Comparison of ENCODE assay signal across 22 mouse cellular contexts in genomic region chr11:98914196-98914595, GRCm38 (mm10). TPM values are rescaled to one million over a fixed set of nuclear protein-coding genes. Genes with fewer than 3 reads are reported as not detected.
DNase-seq lines count a peak whose midpoint lies in the region; ATAC-seq and TF ChIP-seq lines count a peak whose summit lies in the region.
"Had no signal": no experiment of that assay in that cellular context is flagged by ENCODE, and none has a peak within 500 bp of the region (broad histone marks: within the 10 kb centered on the region; RNA-seq: fewer than 3 reads in every experiment).

No protein-coding gene starts in this region.

- TF ChIP-seq EP300 in stomach, postnatal 0 days (optimal IDR thresholded peaks at IDR 0.05) = no peak

- no peak for DNase-seq in intestine, embryonic 14.5 days (ENCODE audit: low spot score)
- DNase-seq in lung, postnatal 36 days = no peak
- DNase-seq in stomach, postnatal 0 days (ENCODE audit: low spot score) = no peak
- DNase-seq: adrenal gland, adult 2 months; adrenal gland, postnatal 25 days; cerebellum, adult 2 months; cerebellum, postnatal 10 days; heart, postnatal 4 days had no signal

- H3K9me3 ChIP-seq in intestine, embryonic 14.5 days (ENCODE audit: control insufficient read depth, low read length) = no peaks in the 10 kb centered on the region
- H3K9me3 ChIP-seq in intestine, embryonic 15.5 days = no peaks in the 10 kb centered on the region
- H3K9me3 ChIP-seq in lung, embryonic 16.5 days (ENCODE audit: control insufficient read depth, low read length) = no peaks in the 10 kb centered on the region
- no peaks in the 10 kb centered on the region for H3K9me3 ChIP-seq in stomach, embryonic 14.5 days (ENCODE audit: control insufficient read depth, low read depth, low read length)
- no peaks in the 10 kb centered on the region for H3K9me3 ChIP-seq in stomach, postnatal 0 days (ENCODE audit: control insufficient read depth, low read length)
- H3K9me3 ChIP-seq: embryonic facial prominence, embryonic 15.5 days; forebrain, embryonic 10.5 days; heart, embryonic 12.5 days; hindbrain, embryonic 12.5 days had no signal

- H3K27me3 ChIP-seq in intestine, embryonic 14.5 days (replicated peaks; ENCODE audit: control insufficient read depth, insufficient read depth, low read length) = no peaks in the 10 kb centered on the region
- H3K27me3 ChIP-seq in intestine, embryonic 15.5 days (replicated peaks) = no peaks in the 10 kb centered on the region
- no peaks in the 10 kb centered on the region for H3K27me3 ChIP-seq in lung, embryonic 16.5 days (ENCODE audit: control insufficient read depth, insufficient read depth, low read depth, low read length)
- H3K27me3 ChIP-seq in stomach, embryonic 14.5 days (ENCODE audit: control insufficient read depth, insufficient read depth, low read length) = no peaks in the 10 kb centered on the region
- H3K27me3 ChIP-seq in stomach, postnatal 0 days (ENCODE audit: control insufficient read depth, insufficient read depth, low read length) = no peaks in the 10 kb centered on the region
- H3K27me3 ChIP-seq: CH12.LX; embryonic facial prominence, embryonic 15.5 days; heart, embryonic 12.5 days; hindbrain, embryonic 12.5 days; Patski had no signal

- peaks cover 62% of the 10 kb centered on the region for H3K36me3 ChIP-seq in intestine, embryonic 14.5 days (ENCODE audit: control insufficient read depth, insufficient read depth, low read length)
- H3K36me3 ChIP-seq in intestine, embryonic 15.5 days = peaks cover 13% of the 10 kb centered on the region
- H3K36me3 ChIP-seq in lung, embryonic 16.5 days (ENCODE audit: control insufficient read depth, insufficient read depth, low read length) = peaks cover 22% of the 10 kb centered on the region
- H3K36me3 ChIP-seq in stomach, embryonic 14.5 days (ENCODE audit: control insufficient read depth, insufficient read depth, low read length) = peaks cover 35% of the 10 kb centered on the region
- H3K36me3 ChIP-seq in stomach, postnatal 0 days (ENCODE audit: control insufficient read depth, insufficient read depth, low read length) = no peaks in the 10 kb centered on the region; the same call in 1 of the 2 replicates

- no peak overlapping the region for H3K4me2 ChIP-seq in intestine, embryonic 14.5 days (ENCODE audit: low read length)
- no peak overlapping the region for H3K4me2 ChIP-seq in intestine, embryonic 15.5 days (replicated peaks)
- no peak overlapping the region for H3K4me2 ChIP-seq in lung, embryonic 16.5 days (ENCODE audit: low read depth, low read length)
- H3K4me2 ChIP-seq in stomach, embryonic 14.5 days (replicated peaks; ENCODE audit: low read depth, low read length) = no peak overlapping the region
- H3K4me2 ChIP-seq in stomach, postnatal 0 days (replicated peaks; ENCODE audit: low read depth) = no peak overlapping the region
- H3K4me2 ChIP-seq: embryonic facial prominence, embryonic 15.5 days; heart, embryonic 12.5 days; hindbrain, embryonic 12.5 days had no signal

- ATAC-seq in intestine, embryonic 14.5 days (replicated peaks; ENCODE audit: low FRiP score, low TSS enrichment, low read depth) = no peak
- ATAC-seq in intestine, embryonic 15.5 days = no peak
- 0 out of 2 replicates have a peak, but pooled peaks have one; percentile 18 for ATAC-seq in lung, embryonic 16.5 days (ENCODE audit: low read depth)
- no peak for ATAC-seq in stomach, embryonic 14.5 days (ENCODE audit: insufficient number of reproducible peaks, insufficient read depth, low FRiP score, low read depth)
- ATAC-seq in stomach, postnatal 0 days (ENCODE audit: low FRiP score, low TSS enrichment) = no peak
- no peak for ATAC-seq in cerebellum, adult (ENCODE audit: insufficient number of reproducible peaks, low FRiP score, low TSS enrichment)
- ATAC-seq: activated CD4-positive, CD25-positive, alpha-beta regulatory T cell, adult 4 months; forebrain, embryonic 14.5 days; hindbrain, embryonic 16.5 days; Patski had no signal

- peaks cover 4% of the 10 kb centered on the region for H3K4me1 ChIP-seq in intestine, embryonic 14.5 days (replicated peaks; ENCODE audit: control insufficient read depth, insufficient read depth, low read length)
- H3K4me1 ChIP-seq in intestine, embryonic 15.5 days (replicated peaks) = peaks cover 8% of the 10 kb centered on the region
- H3K4me1 ChIP-seq in lung, embryonic 16.5 days (replicated peaks; ENCODE audit: control insufficient read depth, insufficient read depth, low read length) = peaks cover 13% of the 10 kb centered on the region; the same call in 1 of the 2 replicates
- H3K4me1 ChIP-seq in stomach, embryonic 14.5 days (ENCODE audit: control insufficient read depth, insufficient read depth, low read length) = peaks cover 4% of the 10 kb centered on the region; the same call in 1 of the 2 replicates
- no peaks in the 10 kb centered on the region for H3K4me1 ChIP-seq in stomach, postnatal 0 days (replicated peaks; ENCODE audit: control insufficient read depth, insufficient read depth)

- TF ChIP-seq CTCF in stomach, postnatal 0 days (IDR thresholded peaks at IDR 0.05; ENCODE audit: low read depth) = no peak

- H3K4me3 ChIP-seq in intestine, embryonic 14.5 days (ENCODE audit: low read depth, low read length) = no peak overlapping the region
- no peak overlapping the region for H3K4me3 ChIP-seq in intestine, embryonic 15.5 days (replicated peaks)
- H3K4me3 ChIP-seq in lung, embryonic 16.5 days (ENCODE audit: low read length) = no peak overlapping the region
- no peak overlapping the region for H3K4me3 ChIP-seq in stomach, embryonic 14.5 days (ENCODE audit: low read depth, low read length)
- no peak overlapping the region for H3K4me3 ChIP-seq in stomach, postnatal 0 days (ENCODE audit: low read depth, low read length)
- H3K4me3 ChIP-seq: embryonic facial prominence, embryonic 15.5 days; erythroblast, embryonic 14.5 days; forebrain, embryonic 10.5 days; heart, embryonic 12.5 days; hindbrain, embryonic 12.5 days had no signal

- H3K27ac ChIP-seq in intestine, embryonic 14.5 days (ENCODE audit: low read depth) = peak overlapping the region; percentile 14; the same call in 1 of the 2 replicates
- H3K27ac ChIP-seq in intestine, embryonic 15.5 days = no peak overlapping the region
- no peak overlapping the region for H3K27ac ChIP-seq in lung, embryonic 16.5 days (ENCODE audit: low read length)
- peak overlapping the region; percentile 13; the same call in 1 of the 2 replicates for H3K27ac ChIP-seq in stomach, embryonic 14.5 days (ENCODE audit: low read length)
- no peak overlapping the region for H3K27ac ChIP-seq in stomach, postnatal 0 days (replicated peaks)
- H3K27ac ChIP-seq: embryonic facial prominence, embryonic 15.5 days; forebrain, embryonic 10.5 days; hindbrain, embryonic 12.5 days had no signal

- no peak overlapping the region for H3K9ac ChIP-seq in intestine, embryonic 14.5 days (ENCODE audit: low read length)
- no peak overlapping the region for H3K9ac ChIP-seq in intestine, embryonic 15.5 days
- H3K9ac ChIP-seq in lung, embryonic 16.5 days (ENCODE audit: low read length) = no peak overlapping the region
- no peak overlapping the region for H3K9ac ChIP-seq in stomach, embryonic 14.5 days (replicated peaks; ENCODE audit: low read depth, low read length)
- H3K9ac ChIP-seq in stomach, postnatal 0 days (ENCODE audit: low read length) = no peak overlapping the region
- H3K9ac ChIP-seq: embryonic facial prominence, embryonic 15.5 days; heart, embryonic 12.5 days; hindbrain, embryonic 12.5 days had no signal

- WGBS in intestine, embryonic 14.5 days = 46% methylated on average over 11 of the region's 11 CpGs
- WGBS in intestine, embryonic 15.5 days = 43% methylated on average over 11 of the region's 11 CpGs
- WGBS in lung, embryonic 16.5 days = 43% methylated on average over 11 of the region's 11 CpGs
- WGBS in stomach, embryonic 14.5 days = 36% methylated on average over 11 of the region's 11 CpGs
- whole genome bisulfite sequencing in stomach, postnatal 0 days = 43% methylated on average over 11 of the region's 11 CpGs

RNA-seq across cellular contexts. Expression of gene Cdc6, which starts 6.6 kb away (rescaled TPM):
- polyA plus RNA-seq in intestine, embryonic 14.5 days (2014; fragmentation: Nextera tagmentation; extraction: Ambion mirVana) = 32.5 and 32.9 TPM in 2 replicates
- 24.0 and 26.7 TPM in 2 replicates for polyA plus RNA-seq in intestine, embryonic 15.5 days (2015; fragmentation: Nextera tagmentation; extraction: Ambion mirVana)
- polyA plus RNA-seq in lung, embryonic 16.5 days (2015; fragmentation: Nextera tagmentation; extraction: Ambion mirVana) = 34.0 and 38.3 TPM in 2 replicates
- polyA plus RNA-seq in stomach, embryonic 14.5 days (2014; fragmentation: Nextera tagmentation; extraction: Ambion mirVana) = 31.4 and 32.6 TPM in 2 replicates
- 6.6 and 7.0 TPM in 2 replicates for polyA plus RNA-seq in stomach, postnatal 0 days (2015; fragmentation: Nextera tagmentation; extraction: Ambion mirVana)

RNA-seq across cellular contexts. Expression of gene Rara, which starts 13.4 kb away (rescaled TPM):
- 42.4 and 43.6 TPM in 2 replicates for polyA plus RNA-seq in intestine, embryonic 14.5 days (2014; fragmentation: Nextera tagmentation; extraction: Ambion mirVana)
- polyA plus RNA-seq in intestine, embryonic 15.5 days (2015; fragmentation: Nextera tagmentation; extraction: Ambion mirVana) = 30.7 and 31.5 TPM in 2 replicates
- polyA plus RNA-seq in lung, embryonic 16.5 days (2015; fragmentation: Nextera tagmentation; extraction: Ambion mirVana) = 35.4 and 37.2 TPM in 2 replicates
- polyA plus RNA-seq in stomach, embryonic 14.5 days (2014; fragmentation: Nextera tagmentation; extraction: Ambion mirVana) = 54.0 and 56.8 TPM in 2 replicates
- 20.1 and 25.9 TPM in 2 replicates for polyA plus RNA-seq in stomach, postnatal 0 days (2015; fragmentation: Nextera tagmentation; extraction: Ambion mirVana)

RNA-seq across cellular contexts. Expression of gene Wipf2, which starts 50.8 kb away (rescaled TPM):
- 5.1 and 5.3 TPM in 2 replicates for polyA plus RNA-seq in intestine, embryonic 14.5 days (2014; fragmentation: Nextera tagmentation; extraction: Ambion mirVana)
- 3.7 and 4.2 TPM in 2 replicates for polyA plus RNA-seq in intestine, embryonic 15.5 days (2015; fragmentation: Nextera tagmentation; extraction: Ambion mirVana)
- polyA plus RNA-seq in lung, embryonic 16.5 days (2015; fragmentation: Nextera tagmentation; extraction: Ambion mirVana) = 4.6 and 4.8 TPM in 2 replicates
- polyA plus RNA-seq in stomach, embryonic 14.5 days (2014; fragmentation: Nextera tagmentation; extraction: Ambion mirVana) = 6.8 and 7.1 TPM in 2 replicates
- 4.9 and 5.3 TPM in 2 replicates for polyA plus RNA-seq in stomach, postnatal 0 days (2015; fragmentation: Nextera tagmentation; extraction: Ambion mirVana)

Comparison
In these comparisons a context has a peak if more than half of its experiments do, and no peak if none do; other contexts are left out.
1. H3K27ac ChIP-seq: peak in intestine, embryonic 14.5 days (single experiment) and stomach, embryonic 14.5 days (single experiment); none in intestine, embryonic 15.5 days (single experiment), lung, embryonic 16.5 days (single experiment) and stomach, postnatal 0 days (single experiment).